Mouse (Mus musculus): ENCODE results near the gene Gm14406.
"Not testable (repeated sequence)": the region's sequence is repeated elsewhere in the genome, so short reads cannot be mapped to it uniquely, and the experiment has no call there.

Gm14406 gene

DNA sequence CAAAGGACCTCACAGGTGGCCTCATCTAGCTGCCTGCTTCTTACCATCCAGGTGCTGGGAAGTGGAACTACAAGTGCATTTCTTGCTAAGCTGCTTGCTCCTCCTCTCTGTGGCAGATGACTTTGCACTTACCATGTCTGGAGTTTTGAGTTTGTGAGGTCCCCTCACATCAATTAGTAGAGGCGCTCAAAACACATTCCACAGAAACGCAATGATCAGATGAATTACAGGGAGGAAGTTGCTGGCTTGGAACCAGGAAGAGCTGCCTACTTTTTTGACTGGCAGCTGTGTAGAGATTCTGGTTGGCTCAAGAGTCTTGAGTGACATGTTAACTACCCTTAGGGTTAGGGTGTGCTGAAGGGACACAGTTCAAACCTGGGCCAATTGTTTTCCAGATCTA, at the start of gene Gm14406:
Gene Gm14406, minus strand, starts transcription at position 213 of the 400 bp plus-strand sequence.
- in situ Hi-C loops (cut with MboI, MseI): not testable (repeated sequence)

- in situ Hi-C loops (cut with MboI, MseI): not testable (repeated sequence)
These were observed 2.9 kb downstream of the Gm14406 start for GRCm38 (mm10) chr2:177575141-177575540.

DNA sequence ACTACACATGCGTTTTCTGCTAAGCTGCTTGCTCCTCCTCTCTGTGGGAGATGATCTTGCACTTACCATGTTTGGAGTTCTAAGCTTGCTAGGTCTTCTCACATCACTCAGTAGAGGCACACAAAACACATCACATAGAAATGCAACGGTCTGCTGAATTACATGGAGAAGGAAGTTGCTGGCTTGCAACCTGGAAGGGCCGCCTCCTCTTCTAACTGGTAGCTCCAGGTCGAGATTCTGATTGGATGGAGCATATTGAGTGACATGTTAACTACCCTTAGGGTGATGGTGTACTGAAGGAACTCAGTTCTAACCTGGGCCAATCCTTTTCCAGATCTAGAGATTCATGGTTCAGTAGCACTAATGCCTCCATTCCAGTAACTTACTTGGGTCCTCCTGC, 18.6 kb downstream of the Gm14406 start:
- in situ Hi-C loops (cut with MboI, MseI): loop anchor here (5.0 kb wide), 1 partner anchor 312 kb away; no protein-coding TSS in a partner anchor

- in situ Hi-C loops (cut with MboI, MseI): loop anchor here (5.0 kb wide), 1 partner anchor 308 kb away; no protein-coding TSS in a partner anchor
These were observed 22.7 kb downstream of the Gm14406 start for GRCm38 (mm10) chr2:177555261-177555660.

- in situ Hi-C loops (cut with MboI, MseI): loop anchor here (10.0 kb wide), 1 partner anchor 197 kb away; no protein-coding TSS in a partner anchor
These were observed 40.3 kb downstream of the Gm14406 start for GRCm38 (mm10) chr2:177537717-177538116.

GRCm38 (mm10) chr2:177537141-177537540, 40.9 kb downstream of the Gm14406 start:
- in situ Hi-C loops (cut with MboI, MseI): loop anchor here (10.0 kb wide), 1 partner anchor 198 kb away; no protein-coding TSS in a partner anchor

DNA sequence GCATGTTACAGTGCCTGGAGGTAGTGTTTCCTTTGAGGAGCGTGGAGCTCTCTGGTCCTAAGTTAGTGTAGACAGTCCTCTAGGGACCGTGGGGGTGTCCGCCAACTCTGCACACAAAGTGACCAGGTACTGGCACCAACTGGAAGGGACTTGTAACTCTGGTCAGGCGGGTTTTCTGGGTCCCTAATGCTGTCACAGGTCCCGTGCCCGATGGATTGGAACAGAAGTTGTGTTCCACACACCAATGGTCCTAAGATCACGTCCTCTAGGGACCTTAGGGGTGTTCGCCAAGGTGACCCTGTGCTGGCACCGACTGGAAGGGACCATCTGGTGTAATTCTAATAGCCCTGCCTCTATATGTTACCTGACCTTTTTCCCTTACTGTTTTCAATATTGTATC, 42.1 kb downstream of the Gm14406 start:
- in situ Hi-C loops (cut with MboI, MseI): loop anchor here (10.0 kb wide), 1 partner anchor 199 kb away; no protein-coding TSS in a partner anchor

DNA sequence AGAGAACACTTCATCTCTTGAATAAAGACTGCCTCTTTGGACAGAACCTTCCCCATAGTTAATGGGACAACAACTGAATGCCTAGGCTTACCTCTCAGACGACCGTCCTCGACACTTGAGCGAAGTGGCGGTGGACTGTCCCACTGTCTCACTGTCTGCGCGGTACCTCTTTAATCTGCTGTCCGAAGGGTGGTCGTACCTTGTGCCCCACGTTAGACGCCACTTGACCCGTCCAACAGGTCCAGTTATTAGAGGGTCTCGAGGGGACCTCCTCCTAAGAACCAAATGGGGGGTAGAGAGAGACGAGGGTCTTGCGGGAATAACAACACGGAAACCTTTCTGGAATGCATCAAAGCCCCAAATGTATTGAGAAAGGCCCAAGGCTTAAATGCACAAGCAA, 53.8 kb downstream of the Gm14406 start:
- in situ Hi-C loops (cut with MboI, MseI): not testable (repeated sequence)

- in situ Hi-C loops (cut with MboI, MseI): not testable (repeated sequence)
These were observed 54.3 kb downstream of the Gm14406 start for GRCm38 (mm10) chr2:177523674-177524073.

DNA sequence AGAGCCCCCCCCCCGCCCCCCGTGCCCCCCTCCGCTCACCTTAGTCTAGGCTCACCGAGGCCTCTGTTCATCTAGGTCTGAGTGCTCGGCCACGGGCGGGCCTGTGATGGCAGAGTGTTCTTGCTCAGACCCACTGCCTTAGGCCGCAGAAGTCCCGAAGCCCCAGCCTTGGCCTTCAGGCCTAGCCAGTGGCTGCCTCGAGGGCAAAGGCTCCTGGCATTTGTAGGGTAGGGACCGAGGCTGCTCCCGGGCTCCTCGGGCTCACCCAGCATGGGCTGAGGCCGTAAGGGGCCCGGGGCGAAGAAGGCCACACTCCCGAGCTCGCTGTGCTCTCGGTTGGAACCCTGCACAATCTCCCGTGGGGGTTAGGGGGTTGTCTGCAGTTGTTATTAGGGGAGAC, 54.9 kb downstream of the Gm14406 start:
- in situ Hi-C loops (cut with MboI, MseI): no loop called here

DNA sequence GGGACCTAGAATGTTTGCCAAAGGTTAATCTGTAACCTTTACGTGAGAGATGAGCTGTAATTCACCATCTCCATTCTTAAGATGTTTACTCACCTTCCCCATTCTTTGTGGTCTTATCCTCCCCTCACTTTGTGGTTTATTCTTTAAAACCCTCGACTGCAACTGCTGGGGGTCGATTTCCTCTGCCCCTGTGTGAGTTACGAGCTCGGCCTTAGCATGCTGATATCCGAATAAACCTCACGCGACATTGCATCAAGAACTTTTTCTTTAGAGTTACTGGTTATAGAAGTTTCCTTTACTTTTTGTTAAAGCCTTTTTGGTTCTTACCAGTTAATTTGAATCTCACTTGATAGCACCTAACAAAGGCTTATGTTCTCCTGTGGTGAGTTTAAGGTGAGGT, 58.0 kb downstream of the Gm14406 start:
- in situ Hi-C loops (cut with MboI, MseI): no loop called here
